Mouse (Mus musculus) testis, postnatal 10 days (tissue): Measurements from ENCODE around the gene Rbms1.

ENCODE experiments used
- DNase-seq: peaks from one replicate; pipeline ENCODE4 v3.0.0; 2021; ENCODE audit warnings: low spot score

Rbms1 gene

DNA sequence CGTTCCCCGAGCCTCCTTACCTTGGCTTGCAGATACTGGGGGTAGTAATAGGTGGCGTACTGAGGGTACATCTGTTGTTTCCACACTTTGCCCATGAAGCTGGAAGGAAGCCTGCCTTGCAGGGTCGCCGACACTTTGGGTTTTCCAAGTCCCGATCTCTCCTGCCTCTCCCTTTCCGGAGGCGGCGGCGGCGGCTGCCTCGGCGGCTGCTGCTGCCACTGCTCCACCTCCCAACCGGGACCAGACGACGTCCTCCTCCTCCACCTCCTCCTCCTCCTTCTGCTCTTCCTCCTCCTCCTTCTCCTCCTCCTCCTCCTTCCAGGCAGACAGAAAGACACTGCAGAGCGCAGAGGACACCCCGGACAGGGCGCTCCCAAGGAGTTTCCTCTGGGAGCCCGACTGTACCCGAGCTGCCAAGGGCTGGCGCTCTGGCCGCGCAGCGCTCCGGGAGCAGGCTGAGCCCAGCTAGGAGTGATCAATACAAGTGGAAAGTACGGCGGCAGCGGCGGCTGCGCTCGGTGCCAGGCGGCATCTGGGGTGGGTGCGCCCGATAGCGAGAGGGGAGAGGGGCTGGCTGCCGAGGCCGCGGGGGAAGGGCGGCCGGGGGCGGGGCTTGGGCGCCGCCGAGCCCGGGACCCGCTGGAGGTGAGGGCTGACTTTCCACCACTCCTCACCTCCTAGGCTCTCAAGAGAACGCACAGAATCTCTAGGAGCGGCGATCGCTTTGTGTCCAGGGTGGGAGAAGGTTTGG, at the start of gene Rbms1:
Gene Rbms1, minus strand, starts transcription at position 522 of the 751 bp plus-strand sequence.
- peak; percentile 79 for DNase-seq

DNA sequence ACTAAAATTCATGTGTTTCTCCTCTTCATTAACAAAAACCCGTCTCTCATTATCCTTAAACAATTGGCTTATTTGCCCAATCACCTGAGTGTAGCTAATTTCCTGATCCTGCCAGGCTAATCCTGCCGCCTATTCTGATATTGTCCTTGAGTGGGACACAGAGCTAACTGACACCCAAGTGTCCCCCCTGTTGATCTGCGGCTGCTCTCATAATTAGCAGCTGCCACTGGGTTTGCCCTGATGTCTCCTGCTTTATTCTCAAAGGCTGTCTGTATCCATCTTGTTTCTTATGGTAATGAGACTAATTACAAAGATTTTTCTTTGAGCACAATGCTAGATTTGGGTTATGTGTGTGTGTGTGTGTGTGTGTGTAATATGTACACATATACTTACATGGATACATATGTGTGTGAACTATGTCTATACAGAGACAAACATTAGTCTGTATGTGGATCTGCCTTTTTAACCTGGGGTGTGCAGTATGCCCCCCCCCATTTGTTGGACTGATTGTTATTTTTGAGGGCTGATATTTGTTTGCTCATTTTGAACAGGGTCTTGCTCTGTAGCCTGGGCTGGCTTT, 49.3 kb upstream of the Rbms1 start:
- no peak for DNase-seq

DNA sequence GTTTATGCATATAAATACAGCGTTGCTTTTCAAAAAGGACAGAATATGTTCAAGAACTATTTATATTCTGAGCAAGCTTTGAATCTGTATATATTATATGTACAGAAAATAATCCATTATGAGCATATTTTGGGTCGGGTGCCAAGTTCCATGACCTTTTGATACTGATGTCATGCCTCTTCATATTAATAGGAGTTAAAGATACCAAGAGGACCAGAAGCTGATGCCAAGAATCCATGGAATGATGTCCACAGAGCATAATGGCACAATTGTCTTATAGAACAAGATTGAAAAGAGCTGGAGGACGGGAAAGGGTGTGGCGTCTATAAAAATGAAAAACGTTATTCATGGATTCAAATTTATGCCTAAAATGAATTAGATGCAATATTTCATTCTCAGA, 23.3 kb upstream of the Rbms1 start:
- DNase-seq: no peak

DNA sequence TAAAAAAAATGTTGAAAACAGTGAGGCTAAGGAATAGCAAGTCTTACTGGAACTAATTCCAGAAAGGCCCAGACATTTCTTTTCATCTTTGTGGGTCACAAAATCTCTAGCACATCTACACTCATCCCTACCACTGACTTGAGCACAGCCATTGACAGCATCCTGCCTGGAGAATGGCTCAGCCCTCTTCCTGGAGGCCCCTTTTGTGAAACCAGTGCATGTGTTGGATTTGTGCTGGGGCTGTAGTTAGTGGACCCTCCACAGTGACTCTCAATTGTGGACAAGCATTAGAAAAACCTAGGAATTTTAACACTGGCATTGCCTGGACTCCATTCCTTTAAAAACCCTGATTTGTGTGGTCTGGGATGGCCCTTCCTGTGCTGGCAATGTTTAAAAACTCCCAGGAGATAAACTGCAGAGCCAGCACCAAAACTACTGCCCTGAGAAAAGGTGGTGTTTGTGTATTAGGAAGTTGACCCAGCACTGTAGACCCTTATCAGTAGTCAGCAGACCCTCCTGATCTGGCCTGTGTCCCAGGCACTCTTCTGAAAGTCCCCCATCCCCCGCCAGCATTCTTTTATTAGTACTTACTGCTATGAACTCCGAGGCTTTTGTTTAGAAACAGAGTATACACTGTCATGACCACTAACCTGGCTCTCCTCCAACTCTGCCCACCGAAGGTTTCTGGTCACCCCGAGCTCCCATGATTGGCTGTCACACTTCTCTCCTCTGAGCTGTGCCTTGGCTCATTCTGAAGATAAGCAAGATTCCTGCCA, 15.7 kb upstream of the Rbms1 start:
- DNase-seq: peak; percentile 43

DNA sequence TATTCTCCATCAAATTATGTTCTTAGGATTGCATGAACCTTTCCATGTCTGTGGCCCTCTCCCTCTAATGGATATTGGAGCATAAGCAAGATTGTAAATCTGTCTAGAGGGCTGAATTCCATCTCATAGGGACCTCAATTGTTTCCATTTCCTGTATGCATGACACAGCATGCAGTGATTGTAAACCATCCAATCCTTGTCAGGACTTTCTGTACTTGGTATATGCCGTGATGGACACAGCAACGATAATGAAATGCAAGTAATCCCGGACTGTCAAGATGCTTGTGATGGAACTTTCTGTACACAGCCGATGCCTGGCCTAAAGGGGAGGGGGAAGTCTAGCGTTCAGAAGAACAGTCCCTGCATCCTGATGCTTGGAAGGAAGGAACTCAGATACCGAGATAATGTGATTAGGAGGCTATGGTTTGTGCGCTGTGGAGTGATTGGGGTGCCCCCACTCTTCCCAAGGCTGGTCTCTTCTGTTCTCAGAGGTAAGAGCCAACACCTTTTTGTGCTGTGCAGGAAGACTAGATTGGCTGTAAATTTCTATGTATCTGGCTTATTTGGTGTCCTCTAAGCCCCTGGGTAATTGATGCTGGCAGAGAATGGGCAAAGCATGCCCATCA, 9.3 kb upstream of the Rbms1 start:
- no peak for DNase-seq

DNA sequence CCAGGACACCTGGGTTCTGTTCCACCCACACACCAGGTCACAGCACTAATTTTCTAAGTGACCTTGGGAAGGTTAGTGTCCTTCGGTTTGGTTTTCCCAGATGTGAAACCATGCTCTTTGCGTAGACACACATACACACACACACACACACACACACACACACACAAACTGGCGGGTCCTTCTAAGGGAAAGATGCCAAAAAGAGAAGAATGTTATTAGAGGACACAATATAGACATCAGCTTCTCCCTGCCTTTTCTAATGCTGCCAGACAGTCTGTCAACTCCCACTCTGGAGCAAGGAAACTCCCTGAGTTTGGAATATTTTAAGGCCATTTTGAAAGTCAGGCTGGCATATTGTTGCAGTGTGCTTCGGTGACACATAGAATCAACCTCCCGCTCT, 624 bp upstream of the Rbms1 start:
- DNase-seq: peak; percentile 49

DNA sequence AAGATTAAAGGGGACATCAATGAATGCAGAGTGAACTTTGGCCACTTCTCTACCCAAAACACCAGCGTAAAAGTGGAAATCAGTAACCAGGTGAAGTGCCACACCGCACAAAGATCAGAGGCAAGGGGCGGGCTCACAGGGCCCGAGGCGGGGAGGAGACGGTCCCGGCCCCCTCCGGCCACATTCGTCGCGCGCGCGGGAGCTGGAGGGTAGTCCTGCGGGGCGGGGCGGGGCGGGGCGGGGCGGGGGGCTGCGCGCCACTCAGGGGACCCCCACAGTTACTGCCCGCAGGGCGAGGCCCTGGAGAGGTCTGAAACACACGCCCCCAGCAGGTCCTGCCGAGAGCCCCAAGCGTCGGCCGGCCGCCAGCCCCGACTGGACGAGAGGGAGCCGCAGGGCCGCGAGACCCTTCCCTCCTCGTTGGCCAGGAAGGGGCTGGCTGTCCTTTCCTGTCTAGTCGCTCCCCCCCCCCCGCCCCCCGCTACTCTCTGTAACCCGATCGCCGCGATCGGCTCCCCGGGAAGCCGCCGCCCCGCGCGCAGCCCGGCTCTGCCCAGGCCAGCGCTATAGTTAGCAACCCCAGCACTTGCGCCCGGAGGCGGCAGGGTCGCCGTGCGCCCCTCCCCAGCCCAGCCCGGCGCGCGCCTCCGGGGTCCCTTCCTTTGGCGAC, 856 bp downstream of the Rbms1 start:
- peak; percentile 75 for DNase-seq

DNA sequence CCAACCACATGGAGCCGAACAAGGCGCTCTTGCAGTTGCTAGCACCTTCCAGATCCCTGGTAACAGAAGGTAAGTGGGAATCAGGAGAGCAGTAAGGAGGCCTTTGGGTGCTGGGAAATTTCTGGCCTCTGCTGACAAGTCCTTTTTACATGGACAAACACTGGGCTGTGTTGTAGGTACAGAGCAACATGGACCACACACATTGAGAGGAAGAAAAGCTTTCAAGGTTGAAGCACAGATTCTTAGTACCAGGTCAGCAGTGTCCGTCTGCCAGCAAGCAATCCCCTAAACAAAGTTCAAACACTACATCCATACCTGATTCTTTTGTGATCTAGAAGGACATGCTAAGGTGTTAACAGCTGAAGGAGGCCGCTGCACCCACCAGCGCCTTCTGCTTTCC, 1.7 kb downstream of the Rbms1 start:
- no peak for DNase-seq

DNA sequence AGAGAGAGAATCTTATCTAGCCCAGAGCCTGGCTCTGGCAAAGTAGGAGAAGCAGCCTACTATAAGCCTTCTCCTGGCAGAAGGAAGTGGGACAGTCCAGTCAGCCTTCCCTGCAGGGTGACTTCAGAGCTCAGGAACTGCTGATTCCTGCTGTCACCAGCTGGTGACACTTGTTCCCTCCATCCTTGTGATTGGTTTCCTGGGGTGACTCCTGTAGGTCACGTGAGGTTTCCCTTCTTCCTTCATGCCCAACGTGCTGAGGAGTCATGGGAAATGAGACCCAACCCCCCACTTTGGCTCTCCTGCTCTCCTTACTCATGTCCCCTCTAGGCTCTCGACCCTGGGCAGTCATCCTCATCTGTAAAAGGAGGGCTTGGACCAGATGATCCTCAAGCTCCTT, 14.8 kb downstream of the Rbms1 start:
- DNase-seq: no peak

DNA sequence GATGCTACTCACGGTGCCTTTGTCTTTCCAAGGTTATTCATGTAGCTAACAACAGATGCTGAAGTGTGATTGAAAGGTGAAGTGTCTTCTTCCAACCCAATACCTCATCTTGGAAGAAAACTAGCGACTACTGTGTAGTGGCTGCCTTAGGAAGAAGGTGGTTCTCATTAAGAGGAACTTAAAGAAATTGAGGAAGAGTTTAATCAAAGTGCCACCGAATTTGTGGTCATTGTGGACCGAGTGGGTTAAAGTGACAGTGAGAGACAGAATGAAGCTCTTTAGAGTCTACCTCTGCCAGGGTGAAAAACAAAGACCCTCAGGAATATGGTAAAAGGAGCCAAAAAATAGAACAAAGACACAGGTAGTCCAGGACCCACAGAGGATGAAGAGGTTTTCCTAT, 15.2 kb downstream of the Rbms1 start:
- no peak for DNase-seq

DNA sequence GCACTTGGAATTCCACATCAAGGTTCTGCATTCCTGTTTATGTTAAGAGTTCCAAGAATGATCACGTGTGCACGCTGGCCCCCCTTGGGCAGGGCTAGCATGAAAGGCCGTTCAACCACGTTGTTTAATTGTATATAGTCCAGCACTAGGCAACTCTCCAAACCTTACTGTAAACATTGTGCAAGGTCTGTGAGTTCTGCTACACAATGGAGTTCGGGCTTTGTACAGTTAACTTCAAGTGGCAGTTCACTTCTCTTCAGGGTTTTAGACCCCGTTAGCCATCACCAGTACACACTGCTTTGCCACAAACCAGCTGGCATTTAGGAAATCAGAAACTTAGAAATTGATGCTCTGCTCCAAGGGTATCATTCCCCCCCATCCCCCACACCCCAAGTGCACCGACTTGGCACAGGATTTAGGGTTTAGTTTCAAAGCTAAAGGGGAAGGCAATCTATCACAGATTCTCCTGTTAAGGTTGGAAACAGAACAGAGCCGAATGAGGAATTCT, 22.5 kb downstream of the Rbms1 start:
- no peak for DNase-seq

DNA sequence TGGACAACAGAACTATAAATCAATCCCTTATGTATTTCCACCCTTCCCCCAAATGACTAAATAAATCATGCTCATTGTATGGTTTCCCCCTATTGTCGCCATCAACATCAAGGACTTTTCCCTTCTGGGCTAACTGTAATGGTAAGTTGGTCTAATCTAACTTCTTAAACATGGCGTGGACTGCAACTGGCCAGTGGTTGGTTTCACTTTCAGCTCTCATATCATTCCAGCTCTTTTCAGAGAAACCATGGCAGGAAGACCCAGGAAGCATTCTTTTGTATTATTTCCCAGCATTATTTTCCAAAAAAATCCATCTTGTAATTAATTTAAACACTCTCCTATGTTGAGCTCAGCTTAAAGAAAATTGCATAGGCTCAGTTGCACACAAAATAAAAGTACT, 23.0 kb downstream of the Rbms1 start:
- no peak for DNase-seq

DNA sequence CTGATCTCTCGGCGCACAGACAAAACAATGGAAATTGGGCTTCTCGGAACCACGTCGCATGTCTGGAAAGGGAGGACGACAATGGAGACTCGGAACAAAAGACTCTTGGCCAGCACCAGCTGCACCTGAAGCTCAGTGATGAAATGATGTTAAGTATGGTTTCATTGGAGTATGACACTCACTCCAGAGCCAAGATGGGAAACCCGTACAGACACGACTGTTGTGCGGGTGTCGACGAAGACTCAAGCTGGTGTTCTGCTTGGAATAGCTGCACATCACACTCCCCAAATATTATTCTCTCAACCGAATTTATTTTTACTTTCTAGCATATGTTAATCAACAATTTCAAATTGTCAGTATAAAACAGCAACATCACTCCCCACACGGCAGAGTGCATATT, 26.1 kb downstream of the Rbms1 start:
- no peak for DNase-seq

DNA sequence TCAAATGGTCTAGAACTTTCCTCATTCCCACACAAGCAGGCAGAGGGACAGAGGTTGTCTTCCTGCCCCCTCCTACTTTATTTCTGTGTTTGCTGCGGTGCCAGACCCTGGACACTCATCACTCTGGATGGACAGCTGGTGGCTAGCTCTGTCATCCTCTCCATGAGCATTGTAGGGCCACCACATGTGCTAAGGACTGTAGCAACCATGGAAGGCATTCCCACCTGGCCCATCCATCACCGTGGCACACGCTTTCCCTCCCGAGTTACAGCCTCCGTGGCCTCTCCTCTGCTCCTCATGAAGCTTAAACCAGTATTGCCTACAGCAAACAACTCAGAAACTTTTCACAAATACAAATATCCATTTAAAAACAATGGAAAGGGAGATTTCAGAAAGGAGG, 34.0 kb downstream of the Rbms1 start:
- DNase-seq: no peak

DNA sequence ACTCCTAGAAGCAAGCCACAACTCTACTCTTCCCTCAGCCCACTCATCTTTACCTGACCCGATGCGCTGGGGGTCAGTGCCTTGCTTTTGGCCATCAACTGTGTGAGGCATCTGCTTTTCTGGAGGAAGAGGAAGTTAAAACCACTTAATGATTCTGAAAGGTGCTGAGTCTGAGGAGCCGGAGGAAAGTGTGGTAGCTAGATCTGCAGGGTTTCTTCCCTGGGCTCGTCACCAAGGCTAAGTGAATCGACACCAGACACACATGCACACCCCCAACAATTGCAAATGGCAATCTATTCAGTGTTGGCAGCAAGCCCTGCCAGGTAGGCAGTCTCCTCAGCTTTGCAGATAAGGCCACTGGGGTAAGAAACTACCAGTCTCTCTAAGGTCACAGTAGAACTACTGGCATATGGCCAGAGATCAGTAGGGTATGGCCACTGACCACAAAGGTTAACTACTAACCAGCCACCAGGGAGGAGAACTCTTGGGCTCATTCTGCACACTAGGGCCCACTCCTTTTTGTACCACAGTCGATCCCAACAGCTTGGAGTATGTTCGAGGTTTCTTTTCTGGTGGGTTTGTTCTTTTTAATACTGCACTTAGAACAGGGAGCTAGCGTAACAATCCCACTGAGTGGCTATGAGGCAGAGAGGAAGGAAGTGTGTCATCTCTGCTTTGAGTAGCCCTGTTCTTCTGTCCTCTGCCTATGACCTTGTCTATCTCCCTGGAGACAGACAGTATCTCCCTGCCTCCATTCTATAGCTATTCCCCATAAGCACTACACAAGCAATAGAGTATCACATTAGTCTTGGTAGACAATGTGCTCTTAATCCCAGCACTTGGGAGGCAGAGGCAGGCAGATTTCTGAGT, 34.9 kb downstream of the Rbms1 start:
- DNase-seq: no peak

DNA sequence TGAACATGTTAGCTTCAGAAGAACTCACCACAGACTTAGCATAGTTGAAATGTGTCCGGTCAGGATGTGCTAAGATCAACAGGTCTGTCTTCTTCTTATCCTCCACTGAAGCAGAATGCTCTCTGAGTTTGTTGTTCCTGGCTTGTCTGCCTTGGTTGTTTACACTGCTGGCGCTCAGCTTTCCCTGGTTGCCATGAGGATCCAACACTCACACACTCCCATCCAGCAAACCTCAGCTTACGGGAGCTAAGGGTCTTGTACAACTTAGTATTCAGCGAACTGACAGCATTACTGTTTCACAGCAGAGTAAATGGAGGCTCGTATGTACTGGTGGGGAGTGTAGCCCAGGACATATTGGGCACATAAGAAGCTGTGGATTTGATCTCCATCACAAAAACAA, 37.9 kb downstream of the Rbms1 start:
- DNase-seq: no peak

DNA sequence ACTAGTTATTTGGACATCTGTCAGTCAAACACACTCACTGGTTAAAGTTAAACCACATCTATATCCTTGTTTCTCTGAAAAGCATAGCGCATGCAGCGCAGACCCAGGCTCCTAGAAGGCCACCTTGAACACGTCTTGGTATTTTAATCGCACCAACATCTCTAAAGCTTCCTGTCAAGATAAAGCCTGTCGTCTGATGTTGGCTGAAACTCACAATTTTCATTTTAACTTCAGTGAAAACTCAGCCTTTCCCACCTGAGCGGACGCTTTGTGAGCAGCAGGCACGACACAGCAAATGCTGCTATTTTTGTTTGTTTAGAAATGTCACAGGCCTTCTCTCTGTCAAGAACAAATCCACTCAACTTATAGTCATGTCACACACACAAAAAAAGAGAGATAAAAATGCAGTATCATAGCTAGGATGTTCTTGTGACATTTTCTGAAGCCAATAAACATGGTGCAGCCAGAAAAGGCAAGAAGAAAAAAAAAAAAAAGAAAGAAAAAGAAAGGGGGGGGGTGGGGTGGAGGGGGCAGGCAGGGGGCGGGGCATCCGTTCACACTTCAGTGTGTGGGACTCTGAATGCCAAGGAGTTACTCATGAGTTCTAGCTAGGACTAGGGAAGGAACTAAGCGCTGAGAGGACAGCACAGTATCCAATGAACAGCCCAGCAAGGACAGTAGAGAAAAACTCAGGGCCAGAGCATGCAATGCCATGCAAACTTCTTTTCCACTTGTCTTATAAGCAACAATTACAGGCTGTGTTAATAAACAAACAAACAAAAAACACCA, 39.0 kb downstream of the Rbms1 start:
- DNase-seq: no peak

DNA sequence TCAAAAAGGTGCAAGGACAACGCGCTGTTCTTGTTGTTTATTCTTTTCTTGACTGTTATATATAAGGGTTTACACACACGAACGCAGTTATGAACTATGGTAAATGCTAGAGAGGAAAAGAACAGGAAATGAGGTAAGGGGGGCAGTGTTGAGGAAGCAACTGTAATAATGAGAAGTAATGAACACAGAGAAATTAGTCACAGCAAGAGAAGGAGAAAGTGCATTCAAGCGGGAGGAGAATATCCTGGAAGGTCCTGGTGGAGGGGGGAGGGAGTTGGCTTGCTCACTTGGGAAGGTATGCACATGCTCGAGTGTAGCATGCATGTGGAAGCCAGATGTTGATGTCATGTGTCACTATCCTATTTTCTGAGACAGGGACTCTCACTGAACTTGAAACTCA, 39.9 kb downstream of the Rbms1 start:
- DNase-seq: no peak

DNA sequence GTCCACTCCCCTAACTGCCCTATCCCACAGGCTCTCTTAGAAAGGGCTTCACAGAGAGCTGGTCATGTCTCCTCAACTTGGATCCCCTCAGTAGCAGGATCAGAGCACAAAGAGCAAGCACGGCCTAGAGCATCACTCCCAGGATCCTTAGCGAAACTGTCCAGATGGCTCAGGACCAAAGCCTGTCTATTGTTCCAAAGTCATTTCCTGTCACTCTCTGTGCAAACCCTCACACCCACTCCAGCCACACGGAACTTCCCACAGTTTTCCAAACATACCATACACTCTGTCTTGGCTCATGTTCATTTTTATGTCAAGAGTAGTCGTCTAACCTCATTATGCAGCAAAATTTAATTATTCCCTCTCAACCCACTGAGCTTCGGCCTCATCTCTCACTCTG, 40.6 kb downstream of the Rbms1 start:
- no peak for DNase-seq

DNA sequence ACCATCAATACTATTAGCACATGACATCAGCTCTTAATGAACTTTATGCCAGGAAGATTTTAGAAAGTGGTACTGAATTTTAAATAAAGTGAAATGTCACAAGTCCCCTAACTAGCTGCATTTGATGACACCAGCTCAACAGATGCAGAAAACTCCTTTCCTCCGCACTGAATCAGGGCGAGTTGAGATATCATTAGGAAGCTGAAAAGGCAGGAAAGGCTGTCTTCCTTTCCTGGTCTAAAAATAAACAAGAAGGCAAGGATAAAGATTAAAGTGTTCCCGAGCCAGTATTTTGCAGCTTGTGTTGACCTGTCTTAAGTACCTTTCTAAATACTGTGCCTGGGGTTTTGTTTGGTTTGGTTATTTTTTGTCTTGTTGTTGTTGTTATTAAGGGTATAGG, 42.9 kb downstream of the Rbms1 start:
- DNase-seq: no peak
